Mouse (Mus musculus): ENCODE measurements at regions not wholly inside any gene's neighbourhood (a gene's known extent, or its start where the extent isn't known, plus 50 kb on each side); places are given as distances from the start of the nearest gene placed in this dataset.
A peak's percentile ranks its signal among the peaks of the same experiment; 100 is the strongest.

DNA sequence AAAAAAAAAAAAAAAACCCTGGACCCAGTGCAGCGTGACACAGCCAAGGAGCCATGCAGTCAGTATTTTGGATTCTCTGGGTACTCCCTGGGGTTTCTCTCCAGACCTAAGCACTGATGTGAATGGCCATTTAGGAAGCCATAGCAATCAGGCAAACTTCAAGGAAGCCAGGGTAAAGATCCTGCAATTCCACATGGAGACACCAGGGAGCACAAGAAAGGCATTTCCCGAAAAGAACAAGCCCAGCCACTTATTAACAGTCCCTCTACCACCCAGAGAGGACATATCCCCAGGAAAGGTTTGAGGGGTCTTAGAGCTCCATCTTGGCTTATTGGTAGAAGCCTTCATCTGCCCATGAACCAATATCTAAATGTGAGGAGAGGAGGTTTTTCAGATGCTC is 68.3 kb upstream of the Cdh5 start:
- DNase-seq (ENCODE audit: low read depth, low spot score), result no peak

DNA sequence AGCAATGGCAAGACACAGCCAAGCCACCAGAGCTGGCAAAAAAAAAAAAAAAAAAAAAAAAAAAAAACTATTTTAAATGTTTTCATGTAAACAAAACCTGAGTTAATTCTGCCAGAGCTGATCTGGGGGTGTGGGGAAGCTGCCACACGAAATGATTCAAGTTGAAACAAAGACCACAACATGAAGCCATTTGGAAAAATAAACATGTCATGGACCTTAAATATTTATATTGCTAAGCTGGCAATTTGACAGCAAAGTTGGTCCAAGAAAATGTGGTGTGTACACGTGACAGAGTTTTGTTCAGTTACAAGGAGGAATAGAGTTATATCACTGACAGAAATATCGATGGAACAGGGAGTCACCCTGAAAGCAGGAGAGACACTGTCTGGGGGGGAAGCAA is 67.1 kb upstream of the Cdh5 start:
- no peak for DNase-seq (ENCODE audit: low read depth, low spot score)

GRCm38 (mm10) chr8:104036580-104037477 is 64.6 kb upstream of the Cdh5 start:
- DNase-seq (ENCODE audit: low read depth, low spot score), result no peak

DNA sequence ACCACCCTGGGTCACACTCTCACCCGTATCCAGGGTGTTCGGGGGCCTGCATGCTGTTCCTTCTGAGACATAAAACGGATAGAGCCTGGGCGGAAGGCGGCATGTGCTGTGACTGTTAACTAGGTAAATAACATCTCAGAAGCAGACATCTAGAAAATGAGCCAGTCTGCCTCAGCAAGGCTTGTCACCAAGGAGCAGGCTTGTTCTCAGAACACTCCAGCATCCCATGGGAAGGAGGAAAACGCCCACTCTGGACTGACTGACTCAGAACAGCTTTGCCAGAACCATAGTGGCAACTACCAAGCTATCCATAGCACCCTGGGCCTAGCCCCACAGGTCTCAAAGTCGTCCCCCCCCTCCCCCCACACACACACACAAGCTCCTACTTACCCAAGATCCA is 63.8 kb upstream of the Cdh5 start:
- no peak for DNase-seq (ENCODE audit: low read depth, low spot score)

DNA sequence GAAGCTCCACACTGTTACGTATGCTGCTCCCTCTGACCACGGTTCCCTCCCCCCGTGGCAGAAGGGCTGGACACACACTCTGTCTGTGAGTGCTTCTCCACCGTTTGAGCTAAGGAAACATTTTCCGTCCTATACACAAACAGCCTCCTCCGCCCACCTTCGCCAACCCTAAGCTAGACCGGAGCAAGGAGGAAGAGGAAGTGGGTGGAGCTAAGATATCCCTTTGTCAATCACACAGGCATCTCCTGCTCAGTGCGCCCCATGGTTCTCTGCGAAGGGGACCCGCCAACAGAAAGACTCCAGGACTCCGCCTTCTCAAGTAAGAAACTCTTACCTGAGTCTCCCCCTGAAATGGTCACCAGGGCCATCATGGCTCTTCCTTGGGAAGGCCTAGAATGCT is 61.9 kb upstream of the Cdh5 start:
- DNase-seq (ENCODE audit: low read depth, low spot score), result no peak

GRCm38 (mm10) chr8:104041522-104041921 is 59.9 kb upstream of the Cdh5 start:
- no peak for DNase-seq (ENCODE audit: low read depth, low spot score)

GRCm38 (mm10) chr8:104042434-104042833 is 59.0 kb upstream of the Cdh5 start:
- no peak for DNase-seq (ENCODE audit: low read depth, low spot score)

GRCm38 (mm10) chr8:104048037-104048436 is 53.4 kb upstream of the Cdh5 start:
- no peak for DNase-seq (ENCODE audit: low read depth, low spot score)

GRCm38 (mm10) chr8:104049181-104049580 is 52.2 kb upstream of the Cdh5 start:
- DNase-seq (ENCODE audit: low read depth, low spot score), result no peak

DNA sequence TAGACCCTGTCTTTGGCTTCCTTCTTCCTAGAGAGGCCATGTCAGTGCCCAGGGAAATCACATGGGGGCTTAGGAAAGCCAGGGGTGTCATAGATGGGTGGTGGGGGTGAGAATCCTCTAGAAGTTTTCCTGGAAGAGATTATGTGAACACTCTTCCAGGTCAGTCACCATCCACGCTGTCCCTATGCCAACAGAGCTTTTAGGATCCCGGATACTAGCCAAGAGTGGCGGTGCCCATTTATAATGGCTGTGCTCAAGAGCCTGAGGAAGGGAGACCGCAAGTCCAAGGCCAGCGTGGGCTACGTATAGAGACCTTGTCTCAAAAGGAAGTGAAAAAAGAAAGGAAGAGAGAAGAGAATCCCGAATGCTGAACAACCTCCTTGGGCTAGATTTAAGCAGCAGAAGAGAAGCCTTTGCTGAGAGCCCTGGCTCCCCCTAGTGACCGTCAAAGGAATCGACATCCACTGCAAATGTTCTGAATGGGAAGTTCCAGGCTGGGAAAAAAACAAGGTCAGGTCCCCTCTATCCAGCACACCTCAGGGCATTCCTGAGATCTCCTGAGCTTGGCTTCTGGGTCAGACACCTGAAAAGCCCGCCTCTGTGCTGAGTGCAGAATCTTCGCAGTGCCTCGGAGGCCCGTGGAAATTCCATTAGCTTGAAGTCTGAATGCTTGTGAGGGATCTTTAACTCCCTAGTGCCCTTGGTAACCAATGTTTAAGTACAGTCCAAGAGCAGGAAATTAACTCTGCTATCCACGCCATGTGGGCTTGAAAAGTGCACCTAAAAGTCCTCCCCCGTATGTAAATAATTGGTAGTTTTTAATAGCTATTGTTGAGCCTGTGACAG is 50.5 kb upstream of the Cdh5 start:
- peak; percentile 56 for DNase-seq (ENCODE audit: low read depth, low spot score)

- DNase-seq (ENCODE audit: low read depth, low spot score), result no peak
Measured at GRCm38 (mm10) chr8:104051540-104051882, 49.9 kb upstream of the Cdh5 start.

All from embryo, embryonic 11.5 days (tissue).